Mouse (Mus musculus) ovary, postnatal 14 days (tissue): ENCODE measurements around the gene Selenow.

Source experiments
- DNase-seq: peaks from one replicate; pipeline ENCODE4 v3.0.0; 2022; ENCODE audit warnings: low spot score

Gene Selenow

DNA sequence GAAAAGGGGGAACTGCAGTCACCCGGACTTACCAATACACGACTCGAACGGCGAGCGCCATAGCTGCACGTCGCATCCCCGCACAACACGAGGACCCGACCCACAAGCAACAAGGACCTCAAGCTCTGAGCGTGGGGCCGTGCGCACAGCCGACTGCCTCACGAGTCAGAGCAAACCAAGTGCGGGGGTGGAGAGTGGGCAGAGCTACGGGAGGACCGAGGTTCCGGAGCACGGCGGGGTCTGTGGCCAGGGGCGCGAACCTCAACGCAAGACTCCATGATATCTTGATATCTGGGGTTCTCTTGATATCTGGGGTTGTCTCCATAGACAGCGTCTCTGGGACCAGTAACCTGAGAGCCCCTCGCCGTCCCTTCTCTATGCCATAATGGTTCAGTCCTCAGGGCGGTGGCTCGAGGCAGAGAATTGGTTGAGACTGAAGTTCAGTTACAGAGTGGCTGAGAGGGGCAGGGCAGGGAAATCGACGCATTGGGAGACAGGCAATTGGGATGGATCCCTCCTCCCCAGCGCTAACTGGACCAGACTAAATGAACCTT lies at the start of gene Selenow:
Gene Selenow (minus strand): TSS at position 183 of the 554 bp plus-strand sequence.
- DNase-seq = peak; percentile 83

GRCm38 (mm10) chr7:15969674-15970073 lies 47.5 kb upstream of the Selenow start:
- no peak for DNase-seq

- no peak for DNase-seq
These were observed 46.1 kb upstream of the Selenow start for GRCm38 (mm10) chr7:15968322-15968721.

- DNase-seq = peak; percentile 84
These were observed 45.1 kb upstream of the Selenow start, which contains the start of gene Ehd2 for GRCm38 (mm10) chr7:15967312-15967711. Ehd2 (minus strand) TSS chr7:15967567.

DNA sequence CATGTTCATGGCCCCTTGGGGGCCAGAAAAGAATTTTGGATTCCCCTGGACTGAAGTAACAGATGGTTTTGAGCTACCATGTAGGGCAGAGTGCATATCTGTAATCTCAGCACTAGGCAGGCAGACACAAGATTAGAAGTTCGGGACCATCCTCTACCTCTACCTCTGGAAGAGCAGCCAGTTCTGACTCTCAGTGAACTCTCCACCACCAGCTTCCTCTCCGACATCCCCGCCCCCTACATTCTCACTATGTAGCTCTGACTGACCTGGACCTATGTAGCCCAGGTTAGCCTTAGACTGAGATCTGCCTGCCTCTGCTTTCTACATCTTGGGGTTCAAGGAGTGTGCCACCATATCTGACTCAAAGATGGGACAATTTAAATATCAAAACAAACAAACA lies 44.3 kb upstream of the Selenow start:
- no peak for DNase-seq

GRCm38 (mm10) chr7:15963798-15964652 lies 41.8 kb upstream of the Selenow start:
- DNase-seq = no peak

DNA sequence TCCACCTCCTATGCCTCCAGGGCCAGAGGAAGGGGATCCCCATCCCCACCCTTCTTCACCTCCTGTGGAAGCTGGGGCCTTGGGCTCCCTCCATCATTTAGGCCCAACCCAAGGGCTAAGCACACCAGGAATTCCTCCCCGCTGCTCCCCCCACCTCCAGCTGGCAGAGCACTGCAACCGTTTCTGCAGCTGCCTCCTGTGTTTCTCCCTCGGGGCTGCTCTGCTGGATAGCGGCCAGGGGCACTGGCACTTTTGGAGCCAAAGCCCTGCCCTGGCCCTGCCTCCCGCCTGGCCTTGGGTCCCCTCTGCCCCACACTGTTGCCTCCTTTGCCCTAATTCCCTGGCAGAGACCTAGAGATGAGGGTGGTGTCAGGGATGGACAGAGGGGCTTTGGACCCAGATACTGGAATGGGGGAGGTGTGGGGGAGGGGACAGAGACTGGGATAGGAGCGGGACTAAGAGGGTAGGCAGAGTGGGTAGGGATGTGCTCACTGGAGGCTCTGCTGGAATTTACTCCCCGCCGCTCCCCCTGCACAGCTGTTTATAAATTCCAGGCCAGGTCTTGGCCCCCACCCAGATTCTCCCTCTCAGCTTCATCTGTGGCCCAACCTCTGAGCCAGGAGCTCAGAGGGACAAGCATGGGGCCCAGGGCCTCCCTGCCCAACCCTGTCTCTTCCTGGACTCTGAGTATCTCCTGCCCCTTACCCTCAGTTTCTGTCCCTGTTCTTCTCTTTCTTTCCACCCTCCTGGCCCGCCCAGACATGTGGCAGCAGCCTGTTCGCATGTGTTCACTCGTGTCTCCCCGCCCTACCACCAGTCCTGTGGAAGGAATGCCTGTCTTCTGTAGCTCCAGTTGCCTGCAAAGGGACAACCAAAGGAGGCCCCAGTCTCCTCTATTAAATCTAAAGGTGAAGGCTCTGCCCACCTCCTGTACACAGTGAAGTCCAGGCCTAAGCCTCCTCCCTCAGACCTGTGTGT lies 40.4 kb upstream of the Selenow start:
- DNase-seq = peak; percentile 80

DNA sequence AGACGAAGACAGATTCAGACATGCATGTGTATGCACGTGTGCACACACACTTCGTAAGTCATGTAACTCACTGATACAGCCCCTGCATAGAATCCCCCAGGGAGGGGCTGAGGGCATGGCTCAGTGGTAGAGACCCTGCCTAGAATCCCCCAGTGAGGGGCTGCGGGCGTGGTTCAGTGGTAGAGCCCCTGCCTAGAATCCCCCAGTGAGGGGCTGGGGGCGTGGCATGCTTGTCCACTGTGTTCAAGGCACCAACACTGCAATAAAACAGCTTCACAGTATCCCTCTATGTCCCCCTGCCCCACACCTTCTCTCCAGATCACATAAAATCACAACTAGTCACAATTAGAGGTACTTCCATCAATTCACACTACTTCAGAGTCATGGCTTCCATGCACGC lies 39.6 kb upstream of the Selenow start:
- DNase-seq = no peak

DNA sequence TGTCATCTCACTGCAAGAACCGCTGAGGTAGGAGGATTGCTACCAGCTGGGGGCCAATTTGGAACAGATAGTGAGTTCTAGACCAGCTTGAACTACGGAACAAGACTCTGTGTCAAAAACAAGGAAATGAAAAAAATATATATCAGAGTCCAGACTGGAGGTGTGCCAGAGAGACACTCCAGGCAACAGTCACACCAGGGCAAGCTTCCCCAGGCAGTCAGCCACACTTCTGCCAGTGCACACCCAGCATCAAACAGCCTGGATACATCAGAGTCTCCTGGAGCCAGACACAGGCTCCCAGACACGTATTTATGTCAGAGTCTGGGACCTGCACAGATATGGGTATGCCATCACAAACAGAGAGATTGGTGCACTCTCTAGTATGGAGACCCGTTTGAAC lies 39.0 kb upstream of the Selenow start:
- no peak for DNase-seq

DNA sequence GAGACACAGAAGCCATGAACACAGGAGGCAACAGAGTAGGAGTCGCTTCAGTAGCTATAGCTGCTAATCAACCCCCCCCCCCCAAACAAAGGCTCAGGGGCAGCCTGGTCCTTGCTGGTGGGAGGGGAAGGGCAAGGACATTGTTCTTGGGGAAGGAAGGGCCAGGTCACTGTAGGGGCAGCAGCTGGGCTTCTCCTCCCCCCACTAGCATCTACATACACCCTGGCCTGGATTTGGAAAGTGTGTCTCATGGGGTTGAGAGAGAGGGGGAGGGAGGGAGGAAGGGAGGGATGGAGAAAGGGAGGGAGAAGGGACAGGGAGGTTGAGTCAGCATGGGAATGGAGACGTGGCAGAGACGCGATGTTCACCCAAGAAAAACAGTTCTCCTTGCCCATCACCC lies 38.5 kb upstream of the Selenow start:
- DNase-seq = no peak

- DNase-seq = no peak
These were observed 33.9 kb upstream of the Selenow start for GRCm38 (mm10) chr7:15956143-15956542.

- DNase-seq = no peak
These were observed 33.3 kb upstream of the Selenow start for GRCm38 (mm10) chr7:15955509-15955908.

DNA sequence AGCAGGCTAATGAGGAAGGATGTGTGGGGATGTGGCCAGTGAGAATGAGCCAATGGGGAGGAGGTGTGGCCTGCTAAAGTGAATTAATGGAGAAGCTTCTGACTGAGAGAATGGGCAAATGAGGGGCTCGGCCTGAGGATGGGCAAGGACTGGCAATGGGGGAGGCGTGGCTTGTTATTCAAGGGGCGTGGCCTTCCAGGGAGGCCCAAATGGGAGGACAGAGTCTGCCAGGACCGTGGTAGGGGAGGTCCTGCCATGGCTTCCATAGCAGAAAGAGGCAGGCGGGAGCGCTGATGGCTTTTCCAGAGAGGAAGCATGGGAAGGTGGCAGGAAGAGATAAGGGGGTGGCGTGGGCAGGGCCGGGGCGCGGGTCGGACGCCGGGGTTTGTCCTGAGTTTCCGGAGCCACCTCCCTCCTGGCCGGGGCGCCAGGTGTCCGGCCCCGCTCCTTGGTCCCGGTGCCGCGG lies 32.8 kb upstream of the Selenow start:
- no peak for DNase-seq

DNA sequence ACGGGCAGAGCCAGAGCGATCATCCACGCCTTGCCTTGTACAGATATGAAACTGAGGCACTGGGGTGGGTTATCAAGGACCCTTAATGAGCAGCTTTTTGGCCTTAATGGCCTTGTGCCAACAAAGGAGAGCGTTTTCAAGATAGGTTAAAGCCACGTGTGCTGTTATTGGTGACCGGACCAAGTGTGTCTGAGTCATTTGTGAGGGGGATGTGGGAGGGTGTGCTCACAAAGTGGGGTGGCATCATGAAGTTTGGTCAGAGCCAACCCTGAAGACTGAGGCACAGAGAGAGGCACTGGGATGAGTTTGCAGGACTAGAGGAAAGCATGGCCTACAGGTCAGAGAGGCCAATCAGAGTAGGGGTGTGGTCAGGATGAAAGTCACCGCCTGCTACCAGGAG lies 32.2 kb upstream of the Selenow start:
- DNase-seq = no peak

- no peak for DNase-seq
These were observed 31.3 kb upstream of the Selenow start for GRCm38 (mm10) chr7:15953307-15954074.

DNA sequence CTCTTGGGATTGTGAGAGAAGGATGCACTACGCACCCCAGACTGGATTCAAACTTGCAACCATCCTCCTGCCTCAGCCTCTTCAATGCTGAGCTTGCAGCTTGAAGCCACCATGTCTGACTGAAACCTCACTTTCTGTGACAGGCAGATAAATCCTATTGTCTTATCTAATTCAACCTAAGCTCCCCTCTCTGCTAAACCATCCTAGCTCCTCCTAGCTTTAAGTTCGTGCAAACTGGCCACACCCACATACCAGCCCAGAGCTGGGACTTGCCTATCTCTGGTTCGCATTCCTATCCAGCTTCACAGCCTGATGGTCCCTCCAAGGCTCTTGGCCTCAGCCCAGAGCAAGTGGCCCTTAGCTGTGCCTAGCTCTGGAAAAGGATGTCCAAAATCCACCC lies 30.2 kb upstream of the Selenow start:
- DNase-seq = no peak

GRCm38 (mm10) chr7:15950008-15950407 lies 27.8 kb upstream of the Selenow start:
- no peak for DNase-seq

DNA sequence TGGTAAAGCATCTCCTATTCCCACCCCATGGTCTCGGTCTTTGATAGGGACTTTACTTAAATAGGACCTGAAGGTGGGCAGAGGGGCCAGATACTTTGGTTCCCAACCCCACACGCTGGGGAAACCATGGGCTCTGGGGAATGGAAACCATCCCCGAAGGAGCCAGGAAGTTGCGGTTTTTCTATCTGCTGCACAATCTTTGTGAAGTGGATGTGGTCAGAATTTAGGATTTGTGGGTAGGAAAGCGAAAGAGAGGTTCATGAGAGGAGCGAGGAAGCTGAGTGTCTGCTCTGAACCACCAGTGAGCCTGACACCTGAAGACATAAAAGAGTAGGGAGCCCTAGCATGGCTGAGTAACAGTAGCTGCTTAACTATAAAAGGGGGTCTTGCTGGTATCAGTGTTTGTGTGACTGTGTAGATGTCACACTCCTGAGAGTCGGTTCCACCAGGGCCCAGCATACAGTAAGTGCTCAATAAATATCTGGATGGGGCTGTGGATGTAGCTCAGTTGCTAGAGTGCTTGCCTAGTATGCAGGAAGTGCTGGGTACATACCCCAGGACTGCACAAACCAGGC lies 27.1 kb upstream of the Selenow start:
- no peak for DNase-seq

- DNase-seq = peak; percentile 77
These were observed 26.3 kb upstream of the Selenow start for GRCm38 (mm10) chr7:15948381-15948941.

DNA sequence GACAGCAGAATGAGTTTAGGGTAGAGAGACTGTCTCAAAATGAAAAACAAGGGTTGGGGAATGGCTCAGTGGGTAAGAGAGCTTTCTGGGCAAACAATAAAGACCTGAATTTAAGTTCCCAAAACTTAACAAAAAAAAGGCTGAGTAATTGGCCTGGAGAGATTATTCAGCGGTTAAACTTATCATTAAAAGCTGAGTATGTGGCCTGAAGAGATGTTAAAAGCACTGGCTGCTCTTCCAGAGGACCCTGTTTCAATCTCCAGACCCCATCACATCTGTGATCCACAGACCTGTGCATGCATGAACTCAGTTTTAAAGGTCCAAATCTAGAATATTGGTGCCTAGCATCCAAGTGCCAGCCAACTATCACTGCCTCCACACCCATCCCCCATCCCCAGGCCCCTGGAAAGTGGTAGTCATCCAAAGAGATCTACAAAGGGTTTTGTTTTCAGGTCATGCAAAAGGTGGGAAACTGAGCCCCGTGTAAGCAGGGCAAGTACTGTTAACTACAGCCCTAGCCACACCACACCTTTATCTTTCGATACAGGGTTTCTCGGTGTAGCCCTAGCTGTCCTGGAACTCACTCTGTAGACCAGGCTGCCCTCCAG lies 25.6 kb upstream of the Selenow start:
- no peak for DNase-seq
